Mouse (Mus musculus): ENCODE measurements at regions not wholly inside any gene's neighbourhood (a gene's known extent, or its start where the extent isn't known, plus 50 kb on each side); places are given as distances from the start of the nearest gene placed in this dataset.

DNA sequence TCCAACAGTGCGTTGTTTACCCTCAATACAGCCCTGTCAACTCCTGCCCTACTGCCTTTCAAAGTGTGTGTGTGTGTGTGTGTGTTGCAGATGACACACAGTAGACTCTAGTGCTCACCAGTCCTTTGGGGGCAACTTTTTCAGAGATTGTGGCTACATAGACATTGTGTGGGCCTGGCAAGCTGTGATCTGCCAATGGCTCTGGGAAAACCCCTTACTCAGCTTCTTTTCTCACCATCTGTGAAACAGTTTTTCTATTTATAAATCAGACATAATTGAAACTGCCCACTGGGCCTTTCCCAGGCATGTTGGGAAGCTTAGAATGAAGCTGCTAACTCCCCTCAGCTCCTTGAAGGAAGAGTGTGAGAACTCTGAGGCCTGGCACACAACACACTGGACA lies 369.7 kb upstream of the Fam92a start:
- DNase-seq (ENCODE audit: extremely low spot score in 1 of 2, low spot score in 1 of 2) = no peak

DNA sequence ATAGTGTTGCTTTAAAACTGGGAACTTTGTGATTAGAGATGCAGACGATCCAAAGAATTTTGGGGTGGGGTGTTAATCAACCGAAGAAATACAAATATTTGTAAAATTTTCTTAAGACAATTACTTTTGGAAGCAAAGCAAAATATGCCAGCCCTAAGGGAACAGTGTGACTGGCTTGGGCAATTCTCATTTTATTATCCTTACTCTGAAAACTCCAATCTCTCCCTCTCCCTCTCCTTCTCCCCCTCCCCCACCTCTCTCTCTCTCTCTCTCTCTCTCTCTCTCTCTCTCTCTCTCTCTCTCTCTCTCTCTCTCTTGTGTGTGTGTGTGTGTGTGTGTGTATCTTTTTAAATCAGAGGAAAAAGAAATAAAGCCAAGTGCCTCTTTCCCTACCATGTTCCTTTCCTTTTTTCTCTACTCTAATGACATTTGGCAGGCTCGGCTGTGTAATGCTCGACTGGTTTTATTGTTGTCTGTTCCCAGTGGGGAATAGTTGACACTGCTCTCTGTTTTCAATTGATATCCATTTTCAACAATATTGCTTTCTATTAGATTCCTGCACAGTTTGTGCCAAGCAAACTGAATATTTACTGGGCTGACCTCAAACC lies 367.5 kb upstream of the Fam92a start:
- peak in 1 of 2 experiments; percentile 21 for DNase-seq (ENCODE audit: extremely low spot score in 1 of 2, low spot score in 1 of 2)

DNA sequence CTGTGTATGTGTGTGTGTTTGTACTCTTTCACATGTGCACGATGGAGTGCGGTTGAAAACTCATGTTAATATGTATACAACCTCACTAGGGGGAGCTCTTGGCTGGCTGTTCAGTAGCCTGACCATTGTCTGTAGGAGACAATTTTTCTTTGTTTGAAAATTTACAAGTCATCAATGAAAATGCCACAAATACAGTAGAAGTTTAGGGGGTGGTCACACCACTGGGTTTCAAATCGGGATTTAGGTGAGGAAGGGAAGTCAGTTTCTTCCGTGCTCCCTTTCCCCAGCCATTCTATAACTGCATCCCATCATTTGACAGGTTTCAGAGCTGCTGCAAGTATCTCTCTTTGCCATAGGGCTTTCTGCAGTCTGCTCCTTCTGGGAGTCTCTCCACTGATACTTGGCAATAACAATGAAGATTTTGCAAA lies 366.9 kb upstream of the Fam92a start:
- DNase-seq (ENCODE audit: extremely low spot score in 1 of 2, low spot score in 1 of 2) = peak; percentile 40 to 85

DNA sequence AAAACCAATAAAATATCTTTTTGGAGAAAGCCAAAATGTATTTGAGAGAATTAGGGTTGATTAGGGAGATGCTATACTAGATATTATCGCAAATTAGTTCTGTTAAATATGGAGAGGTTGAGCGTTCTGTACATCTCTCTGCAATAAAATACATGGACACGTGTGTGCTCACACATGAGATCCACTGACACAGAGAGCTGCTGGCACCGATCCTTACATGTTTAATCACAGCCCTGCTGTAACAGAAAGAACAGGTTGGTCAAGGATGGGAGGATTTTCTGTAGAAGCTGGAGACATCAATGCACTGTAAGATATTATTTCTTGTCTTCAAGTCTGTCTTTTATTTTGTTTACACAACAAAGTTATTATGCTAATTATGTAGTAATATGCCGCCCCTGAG lies 366.2 kb upstream of the Fam92a start:
- DNase-seq (ENCODE audit: extremely low spot score in 1 of 2, low spot score in 1 of 2) = no peak

DNA sequence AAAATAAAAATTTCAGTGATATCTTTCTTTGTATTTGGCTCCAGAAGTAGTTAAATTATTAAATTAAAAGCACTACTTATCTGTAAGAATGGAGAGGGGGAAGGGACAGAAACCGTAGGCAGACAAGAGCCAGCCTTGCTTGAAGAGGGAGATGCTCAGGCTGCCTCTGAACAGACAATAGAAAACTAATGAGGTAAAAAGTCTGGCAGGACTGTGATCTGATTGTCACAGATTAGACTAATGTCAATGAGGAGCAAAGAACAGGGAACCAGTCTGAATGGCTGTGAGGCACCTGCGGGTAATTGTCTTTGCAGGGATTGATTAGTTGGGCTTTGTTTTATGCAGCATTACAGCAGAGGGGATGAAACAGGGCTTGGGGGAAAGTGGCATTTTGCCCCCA lies 362.3 kb upstream of the Fam92a start:
- no peak for DNase-seq (ENCODE audit: extremely low spot score in 1 of 2, low spot score in 1 of 2)

DNA sequence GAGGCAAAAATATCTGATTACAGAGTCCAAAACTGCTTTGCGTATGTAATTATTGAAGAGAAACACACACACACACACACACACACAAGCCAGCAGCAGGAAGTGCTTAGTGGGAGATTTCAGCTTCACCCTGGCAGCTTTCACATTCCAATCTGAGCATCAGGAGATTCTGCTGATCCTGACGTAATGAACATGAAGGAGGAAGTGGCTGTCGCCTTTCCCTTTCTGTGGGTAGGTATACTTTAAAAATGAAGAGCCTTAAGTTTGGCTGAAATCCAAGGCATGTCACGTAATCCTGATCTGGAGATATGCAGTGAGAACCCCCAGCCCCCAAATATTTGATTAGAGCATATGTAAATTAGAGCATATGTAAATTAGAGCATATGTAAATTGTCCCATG lies 361.1 kb upstream of the Fam92a start:
- DNase-seq (ENCODE audit: extremely low spot score in 1 of 2, low spot score in 1 of 2) = no peak

DNA sequence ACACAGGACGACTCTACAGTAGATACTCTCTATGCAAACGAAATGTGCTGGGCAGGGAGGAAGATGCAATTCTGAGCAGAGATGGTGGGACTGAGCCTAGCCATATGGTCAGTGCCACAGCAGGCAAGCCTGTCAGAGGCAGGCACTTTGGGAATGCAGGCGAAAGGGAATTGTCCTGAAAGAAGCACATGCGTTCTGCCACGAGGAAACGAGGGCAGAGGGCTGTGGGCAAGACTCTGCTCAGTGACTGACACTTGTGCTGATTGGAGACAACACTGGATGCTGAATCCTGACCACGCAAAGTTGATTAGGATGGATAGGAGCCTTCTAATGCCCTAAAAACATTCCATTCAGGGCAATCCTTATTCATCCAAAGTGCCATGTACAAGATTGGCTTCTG lies 350.5 kb upstream of the Fam92a start:
- DNase-seq (ENCODE audit: extremely low spot score in 1 of 2, low spot score in 1 of 2) = no peak

DNA sequence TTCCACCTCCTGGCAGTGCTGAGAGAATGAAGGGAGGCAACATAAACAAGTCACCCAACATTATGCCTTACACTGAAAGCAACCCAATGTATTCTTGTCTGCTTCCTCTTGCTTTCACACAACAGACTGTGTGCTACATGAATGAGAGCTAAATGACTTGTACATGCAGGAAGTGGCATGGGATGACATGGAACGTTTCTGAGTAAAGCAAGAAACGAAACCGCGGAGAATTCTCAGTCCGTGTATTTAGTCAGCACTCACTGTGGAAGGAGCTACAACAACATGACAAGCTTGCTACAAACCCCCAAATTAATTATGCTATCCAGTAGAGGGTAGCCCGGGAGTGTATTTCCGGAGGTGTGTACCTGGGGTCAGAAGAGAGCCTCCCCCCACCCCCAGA lies 349.4 kb upstream of the Fam92a start:
- DNase-seq (ENCODE audit: extremely low spot score in 1 of 2, low spot score in 1 of 2) = no peak

DNA sequence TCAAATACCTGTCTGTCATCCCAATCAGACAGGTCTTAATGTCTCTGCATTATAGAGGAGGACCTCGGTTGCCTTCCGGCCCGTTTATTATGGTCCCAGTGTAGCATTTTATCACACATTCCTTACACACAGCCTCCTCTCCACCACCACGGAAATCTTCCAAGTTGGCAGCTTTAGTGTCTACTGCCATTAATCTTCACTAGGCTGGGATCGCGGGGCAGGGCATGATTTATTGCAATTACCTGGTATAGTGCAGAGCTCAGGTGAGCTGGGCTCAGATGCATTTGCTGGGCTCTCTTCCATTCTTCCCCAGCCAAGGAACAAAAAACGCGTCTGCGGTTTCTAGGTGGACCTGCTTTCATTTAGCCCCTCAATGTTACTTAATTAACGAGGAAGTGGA lies 344.7 kb upstream of the Fam92a start:
- no peak for DNase-seq (ENCODE audit: extremely low spot score in 1 of 2, low spot score in 1 of 2)

DNA sequence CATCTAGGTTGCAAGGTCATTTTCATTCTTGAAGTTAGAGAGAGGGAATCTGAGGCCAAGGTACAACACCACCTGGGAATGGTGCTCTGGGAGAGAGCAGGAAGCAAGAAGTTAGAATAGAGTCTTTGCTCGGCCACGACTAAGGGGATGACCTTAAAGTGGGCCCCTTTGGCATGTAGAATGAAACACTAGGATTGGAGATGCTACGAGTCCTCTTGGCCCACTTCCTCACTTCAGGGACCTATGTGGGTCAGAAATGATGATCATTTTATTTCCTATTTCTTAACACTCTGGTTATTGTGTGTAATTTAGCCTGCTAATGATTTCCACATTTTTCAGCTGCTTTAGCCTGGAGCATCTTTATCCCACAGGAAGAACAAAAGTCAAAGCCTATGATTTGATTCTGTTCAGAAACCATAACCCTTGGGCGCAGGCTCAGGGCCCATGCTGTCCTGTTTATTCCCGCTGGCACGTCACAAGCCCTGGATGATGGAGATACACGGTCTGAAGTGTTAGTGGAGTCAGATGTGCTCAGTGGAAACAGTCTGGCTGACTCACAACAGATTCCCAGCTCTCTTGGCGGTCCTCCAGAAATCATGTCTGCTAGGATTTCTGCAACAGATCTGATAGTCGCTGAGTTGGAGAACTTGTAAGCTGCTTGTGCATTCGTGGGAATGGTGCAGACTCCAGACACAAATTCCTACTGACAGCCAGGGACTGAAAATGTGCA lies 340.0 kb upstream of the Fam92a start:
- peak; percentile 90 to 95 for DNase-seq (ENCODE audit: extremely low spot score in 1 of 2, low spot score in 1 of 2)

DNA sequence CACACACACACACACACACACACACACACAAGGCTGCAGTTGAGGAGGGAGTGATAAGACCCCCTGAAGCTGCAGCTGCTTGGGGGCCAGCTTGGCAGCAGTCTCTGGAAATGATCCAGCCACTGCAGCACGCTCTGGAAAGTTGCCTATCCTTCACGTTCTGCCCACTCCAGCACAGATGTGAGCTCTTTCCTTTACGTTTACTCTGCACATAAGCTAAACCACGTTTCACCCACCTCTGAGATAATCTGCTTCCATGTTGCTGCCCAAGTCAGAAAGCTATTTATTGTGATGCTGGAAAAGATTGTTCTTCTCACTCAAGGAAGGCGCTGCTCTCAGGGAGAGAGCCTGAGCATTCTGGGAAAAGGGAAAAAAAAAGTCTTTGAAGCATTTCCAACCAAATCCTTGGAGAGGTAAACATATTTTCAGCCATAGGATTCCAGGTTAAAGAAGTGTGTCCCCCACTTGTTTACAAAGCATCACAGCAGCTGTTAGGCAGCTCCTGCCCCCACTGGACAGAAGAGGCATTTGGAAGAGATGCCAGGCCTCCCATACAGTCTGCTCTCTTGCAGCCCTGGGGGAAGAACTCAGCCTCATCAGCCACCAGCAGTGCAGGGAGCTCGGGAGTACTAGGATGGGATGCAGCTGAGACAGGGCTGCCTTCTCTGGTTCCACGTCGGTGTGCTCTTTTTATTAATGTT lies 335.2 kb upstream of the Fam92a start:
- peak in 1 of 2 experiments; percentile 31 for DNase-seq (ENCODE audit: extremely low spot score in 1 of 2, low spot score in 1 of 2)

DNA sequence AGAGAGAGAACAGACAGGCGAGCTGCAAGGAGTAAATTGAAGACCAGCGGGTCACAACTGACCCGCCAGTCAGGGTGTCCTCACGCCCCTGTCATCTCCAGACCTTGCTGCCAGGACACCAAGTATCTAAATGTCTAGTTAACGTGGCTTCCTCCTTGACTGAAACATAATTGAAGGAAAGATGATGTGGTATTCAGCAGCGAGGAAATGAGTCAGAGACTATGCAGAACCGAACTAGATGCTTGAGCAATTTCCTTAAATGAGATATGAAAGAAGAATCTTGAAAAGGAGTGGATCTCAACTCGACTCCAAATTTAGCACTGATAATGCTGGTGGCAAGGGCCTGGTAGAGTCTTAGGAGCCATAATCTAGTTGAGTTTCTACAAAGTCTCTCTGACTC lies 329.3 kb upstream of the Fam92a start:
- no peak for DNase-seq (ENCODE audit: extremely low spot score in 1 of 2, low spot score in 1 of 2)

DNA sequence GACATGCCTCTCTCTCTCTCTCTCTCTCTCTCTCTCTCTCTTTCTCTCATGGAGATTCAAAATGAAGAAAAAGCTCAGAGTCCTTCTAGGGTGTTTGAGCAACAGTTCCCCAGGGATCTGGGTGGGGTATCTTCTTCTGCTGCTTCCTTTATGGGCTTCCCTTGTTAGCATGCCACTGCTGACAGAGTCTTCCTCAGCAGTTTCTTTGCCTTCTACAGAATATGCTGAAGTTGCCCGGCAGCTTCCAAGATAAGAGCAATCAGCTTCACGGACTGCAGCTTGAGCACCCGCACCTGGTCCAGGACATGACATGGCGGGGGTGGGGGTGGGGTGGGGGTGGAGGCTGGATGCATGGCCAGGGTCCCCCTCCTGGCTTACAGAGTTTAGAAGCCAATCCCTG lies 326.6 kb upstream of the Fam92a start:
- DNase-seq (ENCODE audit: extremely low spot score in 1 of 2, low spot score in 1 of 2) = no peak

DNA sequence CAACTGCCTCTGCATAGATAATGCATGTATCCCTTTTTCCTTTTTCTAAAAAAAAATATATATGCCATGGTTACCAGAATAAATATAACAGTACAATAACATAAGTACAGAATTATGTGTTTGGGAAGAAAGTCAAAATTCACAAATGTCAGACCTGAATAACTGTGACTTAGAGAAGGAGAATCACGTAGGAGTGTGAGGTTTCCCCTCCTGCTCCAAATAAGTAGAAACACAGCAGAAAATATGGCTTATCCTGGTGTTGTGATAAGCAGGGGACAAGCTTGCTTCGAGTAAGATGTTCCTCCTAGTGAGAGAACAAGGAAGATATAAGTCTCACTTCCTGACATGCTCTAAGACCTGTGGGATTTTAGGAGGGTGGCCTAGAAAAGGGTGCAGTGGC lies 320.7 kb upstream of the Fam92a start:
- peak in 1 of 2 experiments; percentile 38 for DNase-seq (ENCODE audit: extremely low spot score in 1 of 2, low spot score in 1 of 2)

DNA sequence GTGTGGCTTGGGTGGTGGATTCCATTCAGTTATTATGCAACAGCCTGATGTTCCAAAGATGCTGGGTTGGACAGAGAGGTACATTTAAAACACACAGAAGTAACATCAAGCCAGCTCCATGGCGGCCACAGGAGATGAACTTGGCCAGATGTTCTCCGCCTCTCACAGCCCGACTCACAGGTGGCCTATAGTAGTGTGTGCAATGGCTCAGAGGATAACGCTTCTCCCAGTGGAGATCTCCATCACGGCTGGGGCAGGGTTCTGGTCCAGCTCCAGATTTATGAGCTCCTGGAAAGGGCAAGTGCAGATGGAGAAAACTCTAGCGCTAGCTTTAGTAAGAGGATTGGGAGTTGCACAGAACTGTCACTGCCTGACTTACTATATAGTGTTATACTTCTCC lies 319.5 kb upstream of the Fam92a start:
- DNase-seq (ENCODE audit: extremely low spot score in 1 of 2, low spot score in 1 of 2) = no peak

DNA sequence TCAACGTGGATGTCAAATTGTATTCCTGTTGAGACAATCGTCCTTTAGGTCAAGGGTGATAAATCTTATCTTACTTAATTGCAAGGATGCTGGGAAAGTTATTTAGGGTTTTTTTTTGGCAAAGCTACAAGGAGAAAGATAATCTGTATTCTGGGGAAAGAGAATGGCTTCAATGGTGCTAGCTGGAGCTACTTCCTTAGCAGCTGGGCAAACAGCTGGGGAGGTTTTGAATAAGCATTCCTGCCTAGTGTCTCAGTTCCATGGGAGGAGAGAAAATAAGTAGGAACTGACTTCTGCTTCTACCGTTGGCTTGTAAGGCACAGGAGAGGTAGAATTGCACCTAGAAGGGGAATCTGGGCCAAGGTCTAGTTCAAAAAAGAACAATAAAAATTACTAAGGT lies 318.3 kb upstream of the Fam92a start:
- no peak for DNase-seq (ENCODE audit: extremely low spot score in 1 of 2, low spot score in 1 of 2)

DNA sequence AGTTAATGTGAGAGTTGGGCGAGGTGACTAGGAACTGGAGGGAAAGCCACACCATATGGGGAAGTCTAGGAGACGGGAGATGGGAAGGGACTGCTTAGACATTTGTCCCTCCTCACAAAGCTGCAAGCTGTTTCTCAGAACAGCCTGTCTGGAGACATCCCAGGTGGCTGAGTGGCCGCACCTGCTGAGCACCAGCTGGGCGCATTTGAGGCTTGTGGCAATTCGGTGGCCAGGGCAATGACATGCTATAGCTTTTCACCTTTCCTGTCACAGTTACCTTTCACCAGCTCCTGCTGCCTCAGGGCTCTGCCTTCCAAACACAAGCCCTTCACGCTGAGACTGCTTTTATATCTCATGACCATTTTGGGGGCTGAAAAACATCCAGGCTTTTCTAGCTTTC lies 317.5 kb upstream of the Fam92a start:
- DNase-seq (ENCODE audit: extremely low spot score in 1 of 2, low spot score in 1 of 2) = no peak

DNA sequence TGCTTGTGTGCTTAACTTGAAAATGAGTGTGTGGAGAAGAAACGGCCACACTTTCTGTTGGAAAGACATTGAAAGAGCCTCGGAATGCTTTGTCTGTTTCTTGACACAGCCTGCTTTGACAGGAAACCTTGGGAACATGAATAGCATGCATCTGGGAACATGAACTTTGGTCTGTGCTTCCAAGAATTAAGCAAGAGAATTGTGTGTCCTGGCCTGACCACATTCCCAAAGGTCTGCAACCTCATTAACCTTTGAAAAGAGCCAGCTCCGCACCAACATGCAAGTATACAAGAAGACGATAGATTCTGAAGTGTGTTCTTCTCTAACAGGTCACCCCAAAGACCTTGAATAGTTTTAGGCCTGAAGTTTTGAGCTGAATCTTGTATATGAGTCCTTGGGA lies 309.7 kb upstream of the Fam92a start:
- DNase-seq (ENCODE audit: extremely low spot score in 1 of 2, low spot score in 1 of 2) = no peak

DNA sequence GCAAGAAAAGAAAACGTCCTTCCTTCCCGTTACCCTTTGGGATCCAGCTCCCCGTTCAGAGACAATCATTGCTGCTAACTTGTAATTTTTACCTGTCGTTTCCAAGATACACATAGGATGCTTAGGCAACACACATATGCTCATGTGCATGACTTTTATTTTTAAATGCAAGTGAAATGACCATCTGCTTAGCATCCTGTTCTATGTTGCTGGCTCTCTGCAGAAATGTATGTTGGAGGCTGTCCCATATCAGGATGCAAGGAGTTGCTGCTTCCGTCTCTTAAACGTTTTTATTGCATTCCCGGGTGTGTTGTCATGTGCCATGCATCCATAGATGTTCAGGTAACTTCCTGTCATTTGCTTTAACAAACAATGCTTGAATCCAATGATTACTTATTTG lies 304.9 kb upstream of the Fam92a start:
- DNase-seq (ENCODE audit: extremely low spot score in 1 of 2, low spot score in 1 of 2) = no peak

DNA sequence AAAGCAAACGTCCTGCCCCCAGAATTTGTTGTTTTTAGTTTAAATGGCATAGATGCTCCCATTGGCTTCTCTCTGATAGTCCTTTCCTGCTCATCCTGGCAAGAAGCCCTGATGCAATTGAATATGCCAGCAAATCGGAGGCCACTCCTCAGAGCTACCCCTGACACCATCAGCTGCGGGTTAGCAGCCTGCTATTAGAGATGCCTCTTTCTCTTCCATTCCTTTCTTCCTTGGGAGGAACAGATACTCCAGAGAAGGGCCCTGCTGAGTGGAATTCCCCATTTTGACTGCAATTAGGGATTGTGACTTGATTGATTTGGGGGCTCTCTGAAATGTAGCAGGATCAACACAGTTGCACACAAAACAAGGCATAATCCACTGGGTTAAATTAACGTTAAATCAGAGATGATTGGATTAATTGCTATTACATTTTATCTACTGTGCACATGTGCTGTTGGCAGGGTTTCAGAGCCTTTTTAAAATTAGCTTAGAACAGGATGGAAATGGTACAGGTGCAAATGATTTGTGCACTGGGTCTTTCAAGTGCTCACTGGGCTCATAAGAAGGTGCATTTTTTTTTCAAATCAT lies 303.3 kb upstream of the Fam92a start:
- no peak for DNase-seq (ENCODE audit: extremely low spot score in 1 of 2, low spot score in 1 of 2)

DNA sequence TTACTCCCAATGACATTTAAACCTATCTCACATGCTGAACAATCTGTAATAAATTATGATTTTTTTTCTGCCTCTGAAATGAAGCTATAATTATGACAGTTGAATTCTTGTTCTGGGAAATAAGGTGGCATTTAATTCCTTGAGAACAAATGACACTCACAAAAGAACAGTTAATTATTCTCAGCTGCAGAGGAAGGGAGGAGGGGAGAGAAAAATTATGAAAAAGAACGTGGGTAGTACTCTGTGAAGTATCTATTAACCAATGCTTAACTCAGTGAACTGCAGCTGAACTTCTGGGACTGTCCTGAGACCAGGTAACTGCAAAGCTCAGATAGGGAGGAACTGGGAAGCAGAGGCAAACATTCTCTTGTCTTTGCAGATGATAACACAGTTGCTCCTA lies 302.6 kb upstream of the Fam92a start:
- DNase-seq (ENCODE audit: extremely low spot score in 1 of 2, low spot score in 1 of 2) = no peak

DNA sequence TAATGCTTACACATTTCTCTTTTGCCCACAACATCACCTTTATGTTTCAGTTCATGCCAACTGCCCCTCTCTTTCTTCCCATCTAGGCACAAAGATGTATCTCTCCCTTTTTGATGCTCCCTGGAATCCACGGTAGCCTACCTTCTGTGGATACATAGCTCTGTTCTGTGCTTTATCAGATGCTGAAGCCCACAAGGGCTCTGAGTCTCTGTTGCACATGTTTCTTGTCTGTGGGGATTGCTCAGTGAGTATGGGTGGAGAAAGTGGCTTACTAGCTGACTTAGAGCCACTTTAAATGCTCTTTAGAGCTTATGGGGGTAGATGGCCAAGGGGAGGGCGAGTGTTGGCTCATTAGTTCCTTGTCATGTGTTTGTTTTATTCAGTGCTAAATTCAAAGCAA lies 289.9 kb upstream of the Fam92a start:
- no peak for DNase-seq (ENCODE audit: extremely low spot score in 1 of 2, low spot score in 1 of 2)
